Mouse (Mus musculus): ENCODE measurements at regions not wholly inside any gene's neighbourhood (a gene's known extent, or its start where the extent isn't known, plus 50 kb on each side); places are given as distances from the start of the nearest gene placed in this dataset.

DNA sequence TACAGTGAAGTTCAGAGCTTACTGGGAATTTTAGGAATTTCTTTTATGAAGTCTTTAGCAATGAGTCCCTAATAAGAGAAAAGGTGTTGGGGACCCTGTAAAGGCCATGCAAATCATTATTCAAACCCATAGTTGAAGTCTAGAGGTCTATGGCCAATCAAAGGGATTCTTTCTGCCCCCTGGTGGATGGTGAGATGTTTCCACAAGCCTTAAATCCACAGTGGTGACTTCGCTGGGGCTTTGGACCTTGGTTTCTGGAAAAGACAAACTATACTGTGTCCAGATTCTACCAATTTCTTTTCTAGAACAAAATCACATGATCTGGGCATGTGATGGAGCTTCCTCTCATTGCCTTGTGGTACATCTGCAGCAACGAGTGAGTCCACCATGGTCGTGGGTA lies 457.2 kb upstream of the Pou3f3 start:
- peak in 1 of 2 experiments; percentile 18 for DNase-seq (ENCODE audit: extremely low spot score in 1 of 2, low spot score in 2 of 2)
- Histone ChIP-seq H3K27ac (no peak overlapping the region), H3K4me3 (no peak overlapping the region)
- intact Hi-C loops (cut with DNase I) = loop anchor here (5.0 kb wide), 2 partner anchors 276 to 426 kb away; no protein-coding TSS in a partner anchor
- TF ChIP-seq CTCF (IDR thresholded peaks at IDR 0.05) = peak; percentile 59

DNA sequence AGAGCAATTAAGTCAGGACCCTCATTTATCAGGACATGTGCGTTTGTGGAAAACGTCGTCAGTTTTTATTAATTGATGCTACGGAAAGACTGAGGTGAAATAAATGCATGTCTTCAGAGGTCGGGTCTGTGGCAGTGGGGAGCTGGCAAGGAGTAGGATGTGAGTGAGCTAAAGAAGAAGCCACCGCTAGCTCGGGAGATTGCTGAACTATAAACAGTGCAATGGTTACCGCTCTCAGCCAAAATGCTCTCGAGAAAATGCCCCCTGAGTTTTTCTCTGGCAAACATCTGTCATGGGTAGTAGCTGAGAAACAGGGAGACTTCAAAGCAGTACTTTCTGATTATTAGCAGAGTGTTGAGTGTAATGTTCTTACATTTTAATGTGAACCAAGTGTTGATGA lies 454.4 kb upstream of the Pou3f3 start:
- DNase-seq (ENCODE audit: extremely low spot score in 1 of 2, low spot score in 2 of 2) = no peak
- no peak for TF ChIP-seq CTCF (IDR thresholded peaks at IDR 0.05)
- intact Hi-C loops (cut with DNase I) = loop anchor here (5.0 to 10.0 kb wide), 2 partner anchors 344 to 966 kb away; no protein-coding TSS in a partner anchor
- H3K4me3 ChIP-seq = no peak overlapping the region
- H3K27ac ChIP-seq = no peak overlapping the region

DNA sequence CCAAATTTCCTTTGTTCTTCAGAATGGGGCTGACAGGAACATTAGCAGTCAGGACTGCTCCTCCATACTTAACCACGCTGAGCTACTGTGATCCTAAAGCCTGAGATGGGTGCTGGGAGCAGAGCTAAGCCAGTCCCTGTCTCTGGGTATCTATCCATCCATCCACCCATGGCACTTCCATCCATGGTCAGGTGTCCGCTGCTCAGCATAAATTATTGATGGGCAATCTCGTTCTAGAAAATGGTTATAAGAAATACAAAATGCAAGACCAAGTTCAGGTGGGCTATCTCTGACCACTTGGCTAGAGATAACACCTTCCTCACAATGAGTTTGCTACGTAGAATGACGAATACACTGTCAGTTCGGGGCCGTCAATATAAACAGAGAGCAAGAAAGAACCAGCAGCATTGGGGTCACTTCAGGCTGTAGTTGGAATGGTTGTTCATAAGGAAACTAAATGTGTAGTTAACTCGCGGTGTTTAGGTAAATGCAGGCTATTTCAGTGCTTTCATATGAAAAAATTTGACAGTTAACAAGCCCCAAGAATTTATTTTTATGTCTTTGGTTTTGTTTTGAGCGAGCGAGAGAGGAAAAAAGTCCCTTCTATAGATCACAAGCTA lies 453.9 kb upstream of the Pou3f3 start:
- TF ChIP-seq CTCF (IDR thresholded peaks at IDR 0.05) = no peak
- intact Hi-C loops (cut with DNase I) = loop anchor here (5.0 to 10.0 kb wide), 2 partner anchors 344 to 967 kb away; no protein-coding TSS in a partner anchor

DNA sequence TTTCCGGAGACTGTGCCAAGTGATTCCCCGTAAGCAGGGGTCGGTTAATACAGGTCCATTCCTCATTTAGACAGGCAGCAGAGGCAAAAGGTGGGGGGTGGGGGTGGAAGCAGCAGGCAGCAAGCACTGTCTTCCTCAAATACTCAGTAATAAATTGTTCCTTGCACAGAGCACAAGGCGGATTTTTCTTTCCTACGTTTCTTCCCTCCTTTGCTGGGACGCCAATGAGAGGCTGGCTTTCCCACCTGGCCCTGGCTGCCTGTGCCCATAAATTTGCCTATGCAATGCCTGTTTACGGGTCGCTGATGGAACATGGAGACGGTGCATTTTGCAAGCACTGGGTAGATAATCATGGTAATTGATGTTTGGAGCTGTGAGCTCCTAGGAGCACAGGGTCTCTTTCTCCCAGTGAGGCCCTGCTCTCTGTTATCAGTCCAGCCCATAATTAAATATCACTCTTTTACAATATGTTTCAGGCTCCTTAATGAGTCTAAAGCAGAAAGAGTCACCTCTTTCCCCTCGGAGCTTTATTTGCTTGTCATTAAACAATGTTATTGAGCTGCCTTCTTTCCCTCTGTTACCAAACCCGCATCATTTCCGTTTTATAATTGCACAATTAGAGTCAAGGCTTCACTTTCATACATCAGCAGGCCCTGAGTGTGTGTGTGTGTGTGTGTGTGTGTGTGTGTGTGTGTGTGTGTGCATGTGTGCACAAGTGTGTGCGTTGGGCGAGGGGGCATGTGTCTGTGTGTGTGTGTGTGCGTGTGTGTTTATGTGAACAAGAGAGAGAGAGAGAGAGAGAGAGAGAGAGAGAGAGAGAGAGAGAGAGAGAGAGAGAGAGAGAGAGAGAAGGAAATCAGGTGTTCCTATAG lies 452.7 kb upstream of the Pou3f3 start:
- TF ChIP-seq CTCF (IDR thresholded peaks at IDR 0.05) = no peak
- intact Hi-C loops (cut with DNase I) = loop anchor here (5.0 to 10.0 kb wide), 2 partner anchors 346 to 968 kb away; no protein-coding TSS in a partner anchor
- Histone ChIP-seq H3K4me3 (no peak overlapping the region), H3K27ac (peak overlapping the region; percentile 25)
- no peak for DNase-seq (ENCODE audit: extremely low spot score in 1 of 2, low spot score in 2 of 2)

More for the DNA sequence above, 453.9 kb upstream of the Pou3f3 start:
- DNase-seq (ENCODE audit: extremely low spot score in 1 of 2, low spot score in 2 of 2) = no peak
- no peak overlapping the region for H3K4me3 ChIP-seq
- H3K27ac ChIP-seq = no peak overlapping the region

DNA sequence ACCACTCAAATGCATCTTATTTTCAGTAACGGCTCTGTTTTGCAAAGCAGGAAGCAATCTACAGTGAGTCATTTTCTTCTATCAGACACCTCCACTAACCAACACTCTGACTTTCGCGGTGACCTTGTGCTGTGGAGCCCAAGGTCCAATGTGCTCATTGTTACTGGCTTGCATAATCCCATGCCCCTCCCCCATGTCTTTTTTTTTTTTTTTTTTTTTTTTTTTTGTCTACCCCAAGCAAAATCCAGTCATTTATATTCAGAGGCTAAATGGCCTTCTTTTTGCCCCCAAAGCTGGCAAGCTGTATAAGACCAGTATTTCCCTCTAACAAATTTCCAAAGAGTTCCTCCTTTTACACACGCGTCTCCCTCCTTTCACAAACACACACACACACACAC lies 452.1 kb upstream of the Pou3f3 start:
- H3K4me3 ChIP-seq = no peak overlapping the region
- H3K27ac ChIP-seq = no peak overlapping the region
- intact Hi-C loops (cut with DNase I) = loop anchor here (5.0 to 10.0 kb wide), 2 partner anchors 346 to 969 kb away; no protein-coding TSS in a partner anchor
- no peak for TF ChIP-seq CTCF (IDR thresholded peaks at IDR 0.05)
- DNase-seq (ENCODE audit: extremely low spot score in 1 of 2, low spot score in 2 of 2) = no peak

DNA sequence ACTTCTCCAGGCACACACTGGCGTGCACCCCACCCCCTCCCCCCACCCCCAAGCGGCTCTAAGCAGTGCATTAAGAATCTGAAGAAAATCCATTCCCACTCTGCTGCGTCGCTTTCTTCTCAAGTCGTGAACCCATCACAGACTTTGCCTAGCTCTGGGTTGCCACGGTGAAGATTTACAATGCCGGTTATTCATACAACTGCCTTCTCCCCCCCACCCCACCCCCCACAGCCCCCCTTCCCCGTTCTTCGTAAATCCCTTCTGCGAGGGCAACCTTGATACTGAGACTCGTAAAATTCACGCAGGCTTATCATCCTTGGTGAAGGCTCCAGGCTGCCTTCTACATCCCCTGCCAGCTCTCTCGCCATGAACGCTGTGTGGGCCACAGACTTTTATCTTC lies 451.7 kb upstream of the Pou3f3 start:
- no peak for TF ChIP-seq CTCF (IDR thresholded peaks at IDR 0.05)
- DNase-seq (ENCODE audit: extremely low spot score in 1 of 2, low spot score in 2 of 2) = no peak
- Histone ChIP-seq H3K4me3 (peak overlapping the region; percentile 14), H3K27ac (no peak overlapping the region)
- intact Hi-C loops (cut with DNase I) = loop anchor here (5.0 to 10.0 kb wide), 2 partner anchors 347 to 969 kb away; no protein-coding TSS in a partner anchor

DNA sequence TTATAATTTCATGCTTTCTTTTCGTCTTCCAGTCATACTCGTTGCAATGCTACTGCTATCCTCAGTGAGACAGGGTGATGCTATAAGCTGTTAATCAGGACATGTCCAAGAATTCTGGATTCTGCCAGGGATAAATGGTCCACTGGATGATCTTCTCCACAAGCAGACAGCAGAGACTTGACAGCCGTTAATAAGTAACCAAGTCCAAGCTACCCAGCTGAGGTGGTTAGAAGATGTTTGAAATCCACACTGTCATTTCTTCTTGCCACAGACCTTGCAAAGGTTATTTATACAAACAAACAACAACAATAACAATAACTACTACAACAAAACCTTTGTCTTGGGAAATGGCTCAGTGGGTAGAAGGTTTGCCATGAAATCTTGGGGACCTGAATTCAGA lies 443.2 kb upstream of the Pou3f3 start:
- no peak for DNase-seq (ENCODE audit: extremely low spot score in 1 of 2, low spot score in 2 of 2)
- no peak overlapping the region for H3K27ac ChIP-seq
- no peak for TF ChIP-seq CTCF (IDR thresholded peaks at IDR 0.05)
- intact Hi-C loops (cut with DNase I) = loop anchor here (5.0 to 10.0 kb wide), 3 partner anchors 245 to 1368 kb away; no protein-coding TSS in a partner anchor
- H3K4me3 ChIP-seq = no peak overlapping the region

DNA sequence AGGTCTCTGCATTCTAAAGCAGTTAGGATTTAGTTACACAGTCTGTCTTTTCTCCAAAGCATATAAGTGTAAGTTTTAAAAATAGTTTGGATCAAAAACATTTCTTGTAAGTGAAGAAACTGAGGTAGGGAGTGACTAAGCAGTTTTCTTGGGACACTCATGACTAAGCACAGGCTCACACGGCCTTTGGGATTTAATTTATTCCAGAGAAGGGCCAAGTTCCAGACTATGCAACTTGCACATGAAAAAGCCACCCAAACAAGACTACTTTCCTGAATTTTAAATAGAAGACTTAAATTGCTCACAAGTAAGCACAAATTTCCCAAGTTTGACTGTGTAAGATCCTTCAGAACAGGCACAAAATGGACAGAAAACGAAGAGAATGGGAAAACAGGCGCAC lies 441.8 kb upstream of the Pou3f3 start:
- intact Hi-C loops (cut with DNase I) = loop anchor here (5.0 to 10.0 kb wide), 3 partner anchors 246 to 1369 kb away; no protein-coding TSS in a partner anchor
- Histone ChIP-seq H3K4me3 (no peak overlapping the region), H3K27ac (peak overlapping the region; percentile 59; the same call in 1 of the 2 replicates)
- no peak for TF ChIP-seq CTCF (IDR thresholded peaks at IDR 0.05)
- no peak for DNase-seq (ENCODE audit: extremely low spot score in 1 of 2, low spot score in 2 of 2)

DNA sequence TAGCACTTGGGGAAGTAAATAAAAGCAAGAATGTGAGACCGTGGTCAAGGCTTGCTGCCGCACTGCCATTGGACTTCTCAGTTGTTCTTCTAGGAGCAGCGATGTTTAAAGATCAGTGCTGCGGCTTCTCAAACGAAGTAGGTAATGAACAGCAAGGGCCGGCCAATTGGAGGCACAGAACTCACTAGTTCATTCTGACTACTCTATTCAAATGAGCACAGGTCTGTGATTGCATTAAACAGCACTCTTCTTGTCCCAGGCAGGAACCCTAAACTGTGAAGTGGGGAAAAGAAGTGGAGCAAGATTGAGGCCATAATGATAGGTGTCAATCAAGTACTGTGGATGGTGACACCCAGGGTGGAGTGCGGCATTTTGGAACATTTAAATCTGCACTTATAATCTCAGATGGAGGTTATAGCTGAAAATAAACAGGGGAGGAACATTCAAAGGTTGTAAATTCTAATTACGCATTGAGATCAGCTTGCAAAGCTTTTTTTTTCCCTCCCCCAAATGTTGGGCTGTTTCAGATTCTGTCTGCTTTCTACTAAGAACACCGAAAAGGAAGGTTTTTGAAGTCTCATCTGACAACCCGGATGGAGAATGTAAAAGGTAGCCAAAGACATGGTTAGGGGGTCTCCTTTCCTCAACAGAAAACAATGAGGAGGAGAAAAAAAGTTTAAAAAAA lies 438.5 kb upstream of the Pou3f3 start:
- no peak for TF ChIP-seq CTCF (IDR thresholded peaks at IDR 0.05)
- H3K27ac ChIP-seq = no peak overlapping the region; the same call in 1 of the 2 replicates
- H3K4me3 ChIP-seq = no peak overlapping the region
- intact Hi-C loops (cut with DNase I) = loop anchor here (5.0 to 10.0 kb wide), 6 partner anchors 280 to 1372 kb away; no protein-coding TSS in a partner anchor
- DNase-seq (ENCODE audit: extremely low spot score in 1 of 2, low spot score in 2 of 2) = no peak

DNA sequence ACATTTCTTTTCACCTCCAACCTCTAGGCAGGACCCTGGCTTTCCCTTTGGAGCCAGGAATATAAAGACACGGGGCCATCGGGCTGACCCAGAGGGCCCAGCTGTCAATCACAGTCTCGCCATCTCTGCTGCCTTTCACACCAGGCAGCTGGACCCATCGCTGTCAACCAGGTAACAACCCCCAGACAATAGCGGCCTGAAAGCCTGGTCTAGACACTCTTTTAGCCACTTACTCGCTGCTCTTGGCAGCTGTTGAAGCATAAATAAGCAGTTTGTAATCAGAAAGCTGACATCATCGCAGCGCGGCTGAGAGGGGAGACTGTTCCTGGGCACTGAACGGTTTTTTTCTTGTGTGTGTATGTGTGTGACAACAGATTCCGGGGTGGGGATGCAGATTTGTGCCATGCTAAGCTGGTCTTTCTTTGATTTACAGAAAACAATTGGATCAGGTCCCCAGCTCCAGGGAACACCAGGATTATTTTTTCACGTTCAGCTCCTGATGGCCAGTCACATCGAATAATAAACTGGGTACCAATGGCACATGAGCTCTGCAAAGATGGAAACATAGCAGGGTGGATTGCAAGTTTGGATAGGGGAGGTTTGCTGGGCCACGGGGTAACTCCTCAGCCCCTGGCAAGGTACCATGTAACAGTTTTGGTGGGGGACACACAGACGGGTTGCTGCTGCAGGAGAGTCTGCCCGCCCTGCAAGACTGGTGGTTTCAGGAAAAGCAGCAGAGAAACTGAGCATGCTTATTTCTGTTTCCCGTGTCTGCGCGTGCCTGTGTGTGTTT lies 437.6 kb upstream of the Pou3f3 start:
- intact Hi-C loops (cut with DNase I) = loop anchor here (2.0 to 10.0 kb wide), 7 partner anchors 279 to 1373 kb away; no protein-coding TSS in a partner anchor
- peak overlapping the region; percentile 31 for H3K4me3 ChIP-seq
- H3K27ac ChIP-seq = peak overlapping the region; percentile 92
- no peak for TF ChIP-seq CTCF (IDR thresholded peaks at IDR 0.05)
- no peak for DNase-seq (ENCODE audit: extremely low spot score in 1 of 2, low spot score in 2 of 2)

DNA sequence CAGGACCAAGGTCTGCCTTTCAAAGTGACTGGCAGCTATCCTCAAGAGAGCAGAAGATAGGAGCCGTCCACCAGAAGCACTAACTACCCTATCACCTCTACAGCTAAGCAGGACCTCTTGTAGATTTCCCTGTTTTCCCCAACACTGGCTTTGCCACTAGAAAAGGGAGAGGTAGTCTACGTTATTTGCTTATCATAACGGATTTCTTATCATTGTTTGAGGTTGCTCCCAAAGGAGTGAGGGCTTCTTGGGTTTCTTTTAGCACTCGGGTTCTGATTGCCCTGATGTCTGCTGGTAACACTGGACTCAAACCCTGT lies 437.0 kb upstream of the Pou3f3 start:
- intact Hi-C loops (cut with DNase I) = loop anchor here (2.0 to 10.0 kb wide), 7 partner anchors 279 to 1374 kb away; no protein-coding TSS in a partner anchor

More for the DNA sequence above, 437.0 kb upstream of the Pou3f3 start:
- DNase-seq (ENCODE audit: extremely low spot score in 1 of 2, low spot score in 2 of 2) = no peak
- Histone ChIP-seq H3K4me3 (no peak overlapping the region), H3K27ac (peak overlapping the region; percentile 92)
- no peak for TF ChIP-seq CTCF (IDR thresholded peaks at IDR 0.05)

Data from left cerebral cortex, adult 2 months (tissue).